Mouse (Mus musculus) cerebellum, adult 8-10 months (tissue): ENCODE data around the gene Atp6v1e1.
"Not testable (repeated sequence)": the region's sequence is repeated elsewhere in the genome, so short reads cannot be mapped to it uniquely, and the experiment has no call there.

Experiments
- DNase-seq: peaks from one replicate; pipeline ENCODE4 v3.0.0; 2022

Gene Atp6v1e1

GRCm38 (mm10) chr6:120819294-120819693 lies 3.3 kb downstream of the Atp6v1e1 start:
- DNase-seq = no peak

- DNase-seq = not testable (repeated sequence)
Measured at GRCm38 (mm10) chr6:120811999-120812398, 10.6 kb downstream of the Atp6v1e1 start.

- no peak for DNase-seq
Measured at GRCm38 (mm10) chr6:120807738-120808081, 14.9 kb downstream of the Atp6v1e1 start.

- no peak for DNase-seq
Measured at GRCm38 (mm10) chr6:120806999-120807737, 15.4 kb downstream of the Atp6v1e1 start.

- no peak for DNase-seq
Measured at GRCm38 (mm10) chr6:120799581-120800041, 23.0 kb downstream of the Atp6v1e1 start.

GRCm38 (mm10) chr6:120798905-120799304 lies 23.7 kb downstream of the Atp6v1e1 start:
- DNase-seq = no peak

- peak; percentile 19 for DNase-seq
Measured at GRCm38 (mm10) chr6:120798019-120798418, 24.6 kb downstream of the Atp6v1e1 start.

- no peak for DNase-seq
Measured at GRCm38 (mm10) chr6:120796111-120796510, 26.5 kb downstream of the Atp6v1e1 start.

- no peak for DNase-seq
Measured at GRCm38 (mm10) chr6:120795422-120796086, 27.0 kb downstream of the Atp6v1e1 start.

GRCm38 (mm10) chr6:120792947-120793346 lies 29.6 kb downstream of the Atp6v1e1 start:
- no peak for DNase-seq

GRCm38 (mm10) chr6:120790717-120791116 lies 31.9 kb downstream of the Atp6v1e1 start:
- DNase-seq = no peak

- no peak for DNase-seq
Measured at GRCm38 (mm10) chr6:120790153-120790552, 32.4 kb downstream of the Atp6v1e1 start.

GRCm38 (mm10) chr6:120788904-120789303 lies 33.7 kb downstream of the Atp6v1e1 start:
- no peak for DNase-seq

GRCm38 (mm10) chr6:120788068-120788607 lies 34.5 kb downstream of the Atp6v1e1 start:
- DNase-seq = no peak

- no peak for DNase-seq
Measured at GRCm38 (mm10) chr6:120784351-120784750, 38.2 kb downstream of the Atp6v1e1 start.

GRCm38 (mm10) chr6:120782948-120783347 lies 39.6 kb downstream of the Atp6v1e1 start:
- DNase-seq = no peak

GRCm38 (mm10) chr6:120778226-120778625 lies 44.4 kb downstream of the Atp6v1e1 start:
- no peak for DNase-seq

- DNase-seq = no peak
Measured at GRCm38 (mm10) chr6:120777533-120777932, 45.1 kb downstream of the Atp6v1e1 start.

- no peak for DNase-seq
Measured at GRCm38 (mm10) chr6:120776286-120776685, 46.3 kb downstream of the Atp6v1e1 start.

- DNase-seq = no peak
Measured at GRCm38 (mm10) chr6:120773763-120774162, 48.8 kb downstream of the Atp6v1e1 start.

GRCm38 (mm10) chr6:120773149-120773628 lies 49.4 kb downstream of the Atp6v1e1 start, which contains the start of gene Slc25a18:
Slc25a18 (plus strand) TSS chr6:120773578.
- no peak for DNase-seq

GRCm38 (mm10) chr6:120772025-120772424 lies 50.6 kb downstream of the Atp6v1e1 start:
- DNase-seq = no peak

- DNase-seq = no peak
Measured at GRCm38 (mm10) chr6:120771366-120771765, 51.2 kb downstream of the Atp6v1e1 start.

GRCm38 (mm10) chr6:120769972-120770371 lies 52.6 kb downstream of the Atp6v1e1 start:
- DNase-seq = no peak
